Mouse (Mus musculus): Measurements from ENCODE around the gene Ank3. TPM values are rescaled to one million over a fixed set of nuclear protein-coding genes. Genes with fewer than 3 reads are reported as not detected.

Ank3 gene
- polyA plus RNA-seq, 1 experiment from 2014 or later: 70.0 TPM

- no peak overlapping the region for H3K4me2 ChIP-seq (ENCODE audit: low read depth)
- H3K9ac ChIP-seq (ENCODE audit: low read length): no peak overlapping the region
- H3K36me3 ChIP-seq (ENCODE audit: control insufficient read depth, insufficient read depth, low read length): no peaks in the 10 kb centered on the region
- ATAC-seq (ENCODE audit: insufficient read depth, low FRiP score, low TSS enrichment) (no peak), DNase-seq (ENCODE audit: low spot score) (no peak)
- no peak overlapping the region for H3K27ac ChIP-seq (ENCODE audit: low read depth, low read length)
- H3K4me3 ChIP-seq (ENCODE audit: low read depth, low read length): no peak overlapping the region
- 79% methylated on average over 10 of the region's 10 CpGs for WGBS
- no peaks in the 10 kb centered on the region for H3K27me3 ChIP-seq (ENCODE audit: control insufficient read depth, insufficient read depth, low read length)
- no peaks in the 10 kb centered on the region for H3K4me1 ChIP-seq (ENCODE audit: control insufficient read depth, insufficient read depth, low read length)
- H3K9me3 ChIP-seq (ENCODE audit: control insufficient read depth, low read length): no peaks in the 10 kb centered on the region
These were observed 473.7 kb downstream of the Ank3 start for GRCm38 (mm10) chr10:69872182-69872741.

- H3K4me2 ChIP-seq (ENCODE audit: low read depth): no peak overlapping the region
- H3K9ac ChIP-seq (ENCODE audit: low read length): no peak overlapping the region
- no peak overlapping the region for H3K4me3 ChIP-seq (ENCODE audit: low read depth, low read length)
- H3K9me3 ChIP-seq (ENCODE audit: control insufficient read depth, low read length): no peaks in the 10 kb centered on the region
- ATAC-seq (ENCODE audit: insufficient read depth, low FRiP score, low TSS enrichment): no peak
- H3K27me3 ChIP-seq (ENCODE audit: control insufficient read depth, insufficient read depth, low read length): no peaks in the 10 kb centered on the region
- H3K27ac ChIP-seq (ENCODE audit: low read depth, low read length): no peak overlapping the region
- no peak for DNase-seq (ENCODE audit: low spot score)
- no peaks in the 10 kb centered on the region for H3K4me1 ChIP-seq (ENCODE audit: control insufficient read depth, insufficient read depth, low read length)
- 84% methylated on average over 5 of the region's 5 CpGs for WGBS
- H3K36me3 ChIP-seq (ENCODE audit: control insufficient read depth, insufficient read depth, low read length): no peaks in the 10 kb centered on the region
These were observed 474.3 kb downstream of the Ank3 start for GRCm38 (mm10) chr10:69872892-69873291.

GRCm38 (mm10) chr10:69874806-69875205, 476.2 kb downstream of the Ank3 start:
- Histone ChIP-seq H3K9me3 (ENCODE audit: control insufficient read depth, low read length) (no peaks in the 10 kb centered on the region), H3K4me3 (ENCODE audit: low read depth, low read length) (no peak overlapping the region), H3K36me3 (ENCODE audit: control insufficient read depth, insufficient read depth, low read length) (no peaks in the 10 kb centered on the region), H3K27ac (ENCODE audit: low read depth, low read length) (no peak overlapping the region), H3K4me2 (ENCODE audit: low read depth) (no peak overlapping the region), H3K4me1 (ENCODE audit: control insufficient read depth, insufficient read depth, low read length) (no peaks in the 10 kb centered on the region), H3K27me3 (ENCODE audit: control insufficient read depth, insufficient read depth, low read length) (no peaks in the 10 kb centered on the region), H3K9ac (ENCODE audit: low read length) (no peak overlapping the region)
- 86% methylated on average over 14 of the region's 14 CpGs for WGBS
- ATAC-seq (ENCODE audit: insufficient read depth, low FRiP score, low TSS enrichment) (no peak), DNase-seq (ENCODE audit: low spot score) (no peak)

- Histone ChIP-seq H3K27me3 (ENCODE audit: control insufficient read depth, insufficient read depth, low read length) (no peaks in the 10 kb centered on the region), H3K4me1 (ENCODE audit: control insufficient read depth, insufficient read depth, low read length) (no peaks in the 10 kb centered on the region), H3K27ac (ENCODE audit: low read depth, low read length) (no peak overlapping the region), H3K4me2 (ENCODE audit: low read depth) (no peak overlapping the region), H3K9ac (ENCODE audit: low read length) (no peak overlapping the region), H3K4me3 (ENCODE audit: low read depth, low read length) (no peak overlapping the region), H3K36me3 (ENCODE audit: control insufficient read depth, insufficient read depth, low read length) (no peaks in the 10 kb centered on the region), H3K9me3 (ENCODE audit: control insufficient read depth, low read length) (no peaks in the 10 kb centered on the region)
- 90% methylated on average over 4 of the region's 4 CpGs for WGBS
- ATAC-seq (ENCODE audit: insufficient read depth, low FRiP score, low TSS enrichment): no peak
- DNase-seq (ENCODE audit: low spot score): no peak
These were observed 485.5 kb downstream of the Ank3 start for GRCm38 (mm10) chr10:69883935-69884680.

GRCm38 (mm10) chr10:69888399-69888798, 489.8 kb downstream of the Ank3 start:
- H3K9ac ChIP-seq (ENCODE audit: low read length): no peak overlapping the region
- no peak overlapping the region for H3K4me2 ChIP-seq (ENCODE audit: low read depth)
- WGBS: 42% methylated on average over 4 of the region's 4 CpGs
- DNase-seq (ENCODE audit: low spot score) (peak; percentile 22), ATAC-seq (ENCODE audit: insufficient read depth, low FRiP score, low TSS enrichment) (no peak)
- no peak overlapping the region for H3K27ac ChIP-seq (ENCODE audit: low read depth, low read length)
- H3K36me3 ChIP-seq (ENCODE audit: control insufficient read depth, insufficient read depth, low read length): no peaks in the 10 kb centered on the region
- H3K27me3 ChIP-seq (ENCODE audit: control insufficient read depth, insufficient read depth, low read length): no peaks in the 10 kb centered on the region
- no peaks in the 10 kb centered on the region for H3K4me1 ChIP-seq (ENCODE audit: control insufficient read depth, insufficient read depth, low read length)
- H3K9me3 ChIP-seq (ENCODE audit: control insufficient read depth, low read length): no peaks in the 10 kb centered on the region
- H3K4me3 ChIP-seq (ENCODE audit: low read depth, low read length): no peak overlapping the region

GRCm38 (mm10) chr10:69889779-69890178, 491.2 kb downstream of the Ank3 start:
- H3K9me3 ChIP-seq (ENCODE audit: control insufficient read depth, low read length): no peaks in the 10 kb centered on the region
- H3K27me3 ChIP-seq (ENCODE audit: control insufficient read depth, insufficient read depth, low read length): no peaks in the 10 kb centered on the region
- 25% methylated on average over 6 of the region's 6 CpGs for WGBS
- peak; percentile 29 for DNase-seq (ENCODE audit: low spot score)
- no peaks in the 10 kb centered on the region for H3K4me1 ChIP-seq (ENCODE audit: control insufficient read depth, insufficient read depth, low read length)
- H3K4me3 ChIP-seq (ENCODE audit: low read depth, low read length): no peak overlapping the region
- no peak overlapping the region for H3K9ac ChIP-seq (ENCODE audit: low read length)
- no peak overlapping the region for H3K27ac ChIP-seq (ENCODE audit: low read depth, low read length)
- no peak for ATAC-seq (ENCODE audit: insufficient read depth, low FRiP score, low TSS enrichment)
- H3K36me3 ChIP-seq (ENCODE audit: control insufficient read depth, insufficient read depth, low read length): no peaks in the 10 kb centered on the region
- no peak overlapping the region for H3K4me2 ChIP-seq (ENCODE audit: low read depth)

- Histone ChIP-seq H3K4me2 (ENCODE audit: low read depth) (no peak overlapping the region), H3K4me3 (ENCODE audit: low read depth, low read length) (no peak overlapping the region), H3K27me3 (ENCODE audit: control insufficient read depth, insufficient read depth, low read length) (no peaks in the 10 kb centered on the region), H3K27ac (ENCODE audit: low read depth, low read length) (no peak overlapping the region), H3K9ac (ENCODE audit: low read length) (no peak overlapping the region), H3K36me3 (ENCODE audit: control insufficient read depth, insufficient read depth, low read length) (no peaks in the 10 kb centered on the region), H3K4me1 (ENCODE audit: control insufficient read depth, insufficient read depth, low read length) (no peaks in the 10 kb centered on the region), H3K9me3 (ENCODE audit: control insufficient read depth, low read length) (no peaks in the 10 kb centered on the region)
- WGBS: 90% methylated on average over 11 of the region's 11 CpGs
- DNase-seq (ENCODE audit: low spot score) (no peak), ATAC-seq (ENCODE audit: insufficient read depth, low FRiP score, low TSS enrichment) (no peak)
These were observed 491.9 kb downstream of the Ank3 start for GRCm38 (mm10) chr10:69890389-69890985.

- H3K9me3 ChIP-seq (ENCODE audit: control insufficient read depth, low read length): no peaks in the 10 kb centered on the region
- H3K9ac ChIP-seq (ENCODE audit: low read length): no peak overlapping the region
- H3K27ac ChIP-seq (ENCODE audit: low read depth, low read length): no peak overlapping the region
- H3K27me3 ChIP-seq (ENCODE audit: control insufficient read depth, insufficient read depth, low read length): no peaks in the 10 kb centered on the region
- H3K4me2 ChIP-seq (ENCODE audit: low read depth): no peak overlapping the region
- no peaks in the 10 kb centered on the region for H3K36me3 ChIP-seq (ENCODE audit: control insufficient read depth, insufficient read depth, low read length)
- H3K4me1 ChIP-seq (ENCODE audit: control insufficient read depth, insufficient read depth, low read length): no peaks in the 10 kb centered on the region
- DNase-seq (ENCODE audit: low spot score) (no peak), ATAC-seq (ENCODE audit: insufficient read depth, low FRiP score, low TSS enrichment) (no peak)
- WGBS: 95% methylated on average over 18 of the region's 18 CpGs
- H3K4me3 ChIP-seq (ENCODE audit: low read depth, low read length): no peak overlapping the region
These were observed 493.6 kb downstream of the Ank3 start for GRCm38 (mm10) chr10:69892162-69892561.

GRCm38 (mm10) chr10:69895606-69896005, 497.0 kb downstream of the Ank3 start:
- Histone ChIP-seq H3K9ac (ENCODE audit: low read length) (no peak overlapping the region), H3K27me3 (ENCODE audit: control insufficient read depth, insufficient read depth, low read length) (no peaks in the 10 kb centered on the region), H3K4me2 (ENCODE audit: low read depth) (no peak overlapping the region), H3K9me3 (ENCODE audit: control insufficient read depth, low read length) (no peaks in the 10 kb centered on the region), H3K4me3 (ENCODE audit: low read depth, low read length) (no peak overlapping the region), H3K27ac (ENCODE audit: low read depth, low read length) (no peak overlapping the region), H3K36me3 (ENCODE audit: control insufficient read depth, insufficient read depth, low read length) (no peaks in the 10 kb centered on the region), H3K4me1 (ENCODE audit: control insufficient read depth, insufficient read depth, low read length) (no peaks in the 10 kb centered on the region)
- WGBS: 77% methylated on average over 9 of the region's 9 CpGs
- DNase-seq (ENCODE audit: low spot score): no peak
- no peak for ATAC-seq (ENCODE audit: insufficient read depth, low FRiP score, low TSS enrichment)

Measured in neural tube, embryonic 11.5 days (tissue).